Mouse (Mus musculus) heart, adult 2 months (tissue): ENCODE data around the gene Tex2.
"Not testable (repeated sequence)": the region's sequence is repeated elsewhere in the genome, so short reads cannot be mapped to it uniquely, and the experiment has no call there.

Experiments
- CTCF ChIP-seq: fragments of 200-600 bp; IDR thresholded peaks from 2 replicates; pipeline ENCODE4 v1.8.1; 2022; ENCODE audit warnings: antibody characterized with exemption, mild to moderate bottlenecking, moderate library complexity
- EP300 ChIP-seq: fragments of 200-500 bp; IDR thresholded peaks from 2 replicates; pipeline ENCODE4 v1.6.1; 2011; ENCODE audit warnings: low read depth, low read length, control low read depth; ENCODE audit not compliant: insufficient read depth
- POLR2A ChIP-seq: fragments of 200-500 bp; IDR thresholded peaks from 2 replicates; pipeline ENCODE4 v1.6.1; 2011; ENCODE audit warnings: mild to moderate bottlenecking, low read depth, low read length, control low read depth; ENCODE audit not compliant: insufficient read depth

- not testable (repeated sequence) for TF ChIP-seq CTCF, EP300, POLR2A
Measured at GRCm38 (mm10) chr11:106656896-106657498, 43.8 kb upstream of the Tex2 start.
